Mouse (Mus musculus): Measurements from ENCODE around the gene Fbxl12. TPM values are rescaled to one million over a fixed set of nuclear protein-coding genes. Genes with fewer than 3 reads are reported as not detected.

Gene Fbxl12
- polyA plus RNA-seq, 1 experiment from 2014 or later = 14.7 TPM

GRCm38 (mm10) chr9:20611976-20612375 lies 32.6 kb downstream of the Fbxl12 start:
- H3K4me1 ChIP-seq (ENCODE audit: control insufficient read depth, insufficient read depth, low read length) = peaks cover 3% of the 10 kb centered on the region; the same call in 1 of the 2 replicates
- no peaks in the 10 kb centered on the region for H3K27me3 ChIP-seq (ENCODE audit: control insufficient read depth, insufficient read depth, low read depth, low read length)
- no peak overlapping the region for H3K4me3 ChIP-seq (ENCODE audit: low read depth, low read length)
- H3K9ac ChIP-seq (ENCODE audit: low read depth, low read length) = no peak overlapping the region
- H3K4me2 ChIP-seq (ENCODE audit: low read length) = no peak overlapping the region
- H3K9me3 ChIP-seq (replicated peaks; ENCODE audit: control insufficient read depth, low read length, poor library complexity, severe bottlenecking) = no peaks in the 10 kb centered on the region
- no peak overlapping the region for H3K27ac ChIP-seq (ENCODE audit: low read length)
- ATAC-seq = no peak
- WGBS = 83% methylated on average over 5 of the region's 5 CpGs
- H3K36me3 ChIP-seq (ENCODE audit: control insufficient read depth, insufficient read depth, low read length) = peaks cover 5% of the 10 kb centered on the region

- Histone ChIP-seq H3K9me3 (replicated peaks; ENCODE audit: control insufficient read depth, low read length, poor library complexity, severe bottlenecking) (no peaks in the 10 kb centered on the region), H3K4me3 (ENCODE audit: low read depth, low read length) (no peak overlapping the region), H3K27me3 (ENCODE audit: control insufficient read depth, insufficient read depth, low read depth, low read length) (no peaks in the 10 kb centered on the region), H3K36me3 (ENCODE audit: control insufficient read depth, insufficient read depth, low read length) (peaks cover 5% of the 10 kb centered on the region; the same call in 1 of the 2 replicates), H3K4me1 (ENCODE audit: control insufficient read depth, insufficient read depth, low read length) (peaks cover 10% of the 10 kb centered on the region), H3K9ac (ENCODE audit: low read depth, low read length) (no peak overlapping the region), H3K4me2 (ENCODE audit: low read length) (no peak overlapping the region), H3K27ac (ENCODE audit: low read length) (no peak overlapping the region)
- ATAC-seq = no peak
- WGBS = 87% methylated on average over 5 of the region's 5 CpGs
Measured at GRCm38 (mm10) chr9:20609831-20610464, 34.6 kb downstream of the Fbxl12 start.

DNA sequence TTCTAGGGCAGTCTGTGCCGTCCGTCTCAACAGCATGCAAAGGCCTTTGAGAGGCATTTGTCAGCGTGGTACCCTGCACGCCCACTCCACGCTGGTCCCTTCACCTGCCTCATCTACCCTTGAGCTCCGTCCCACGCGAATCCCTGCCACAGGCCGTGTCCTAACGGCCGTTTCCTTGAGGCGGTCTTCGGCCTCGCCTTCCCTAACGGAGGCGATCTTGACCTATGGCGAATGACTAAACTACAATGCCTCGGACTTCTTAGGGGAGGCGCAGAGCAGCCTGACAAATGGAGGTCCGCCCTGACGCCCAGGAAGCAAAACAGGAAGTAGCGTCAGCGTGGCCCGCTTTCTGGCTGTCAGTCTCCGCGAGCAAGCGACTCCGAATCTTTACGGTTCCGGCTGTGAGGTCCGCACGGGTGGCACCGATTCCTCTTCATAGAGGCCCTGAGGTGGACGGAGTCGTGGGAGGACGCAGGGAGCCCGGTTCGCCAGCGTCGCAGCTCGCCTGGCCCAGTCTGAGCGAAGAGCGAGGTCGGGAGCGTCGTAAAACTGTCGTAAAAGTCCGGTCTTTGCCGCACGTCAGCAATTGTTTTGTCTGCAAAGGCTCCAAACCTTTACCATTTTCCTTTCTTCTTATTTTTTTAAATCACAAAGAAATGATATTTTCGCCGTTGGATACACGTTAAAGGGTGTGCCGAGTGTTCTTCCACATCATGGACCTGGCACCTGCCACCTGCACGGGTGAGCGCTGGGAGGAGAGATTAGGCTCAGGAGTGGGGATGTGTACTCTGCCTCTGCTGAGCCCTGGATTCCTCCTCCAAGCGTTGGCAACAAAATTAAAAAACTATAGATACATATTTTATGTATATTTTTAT lies 37.2 kb downstream of the Fbxl12 start:
- Histone ChIP-seq H3K27ac (ENCODE audit: low read length) (peak overlapping the region; percentile 99), H3K4me1 (ENCODE audit: control insufficient read depth, insufficient read depth, low read length) (peaks cover 10% of the 10 kb centered on the region), H3K9ac (ENCODE audit: low read depth, low read length) (peak overlapping the region; percentile 93)

GRCm38 (mm10) chr9:20606269-20606668 lies 38.3 kb downstream of the Fbxl12 start:
- Histone ChIP-seq H3K36me3 (ENCODE audit: control insufficient read depth, insufficient read depth, low read length) (peaks cover 9% of the 10 kb centered on the region; the same call in 1 of the 2 replicates), H3K4me2 (ENCODE audit: low read length) (peak overlapping the region; percentile 64), H3K9me3 (replicated peaks; ENCODE audit: control insufficient read depth, low read length, poor library complexity, severe bottlenecking) (no peaks in the 10 kb centered on the region), H3K4me3 (ENCODE audit: low read depth, low read length) (no peak overlapping the region), H3K4me1 (ENCODE audit: control insufficient read depth, insufficient read depth, low read length) (peaks cover 10% of the 10 kb centered on the region), H3K9ac (ENCODE audit: low read depth, low read length) (no peak overlapping the region), H3K27me3 (ENCODE audit: control insufficient read depth, insufficient read depth, low read depth, low read length) (no peaks in the 10 kb centered on the region), H3K27ac (ENCODE audit: low read length) (peak overlapping the region; percentile 99)
- ATAC-seq = no peak
- 92% methylated on average over 1 of the region's 1 CpGs for WGBS

More for the DNA sequence above, 37.2 kb downstream of the Fbxl12 start:
- peak overlapping the region; percentile 64 for H3K4me2 ChIP-seq (ENCODE audit: low read length)
- peak; percentile 93 for ATAC-seq
- H3K36me3 ChIP-seq (ENCODE audit: control insufficient read depth, insufficient read depth, low read length) = peaks cover 9% of the 10 kb centered on the region; the same call in 1 of the 2 replicates
- no peaks in the 10 kb centered on the region for H3K9me3 ChIP-seq (replicated peaks; ENCODE audit: control insufficient read depth, low read length, poor library complexity, severe bottlenecking)
- H3K4me3 ChIP-seq (ENCODE audit: low read depth, low read length) = peak overlapping the region; percentile 75
- WGBS = under 1% methylated on average over 57 of the region's 57 CpGs
- H3K27me3 ChIP-seq (ENCODE audit: control insufficient read depth, insufficient read depth, low read depth, low read length) = no peaks in the 10 kb centered on the region

DNA sequence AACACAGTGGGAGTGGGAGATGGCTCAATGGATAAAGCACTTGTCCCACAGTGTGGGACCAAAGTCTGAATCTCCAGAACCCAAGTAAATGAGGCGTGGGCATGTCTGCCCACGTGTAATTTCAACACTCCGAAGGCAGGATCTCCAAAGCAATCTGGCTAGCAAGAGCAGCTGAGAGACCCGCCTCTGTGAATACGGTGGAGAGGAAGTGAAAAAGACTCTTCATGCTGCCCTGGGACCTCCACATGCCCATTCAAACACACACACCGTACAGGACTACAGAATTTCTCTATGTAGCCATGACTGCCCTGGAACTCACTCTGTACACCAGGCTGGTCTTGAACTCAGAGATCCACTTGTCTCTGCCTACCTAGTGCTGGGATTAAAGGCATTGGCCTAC lies 43.3 kb downstream of the Fbxl12 start:
- H3K27ac ChIP-seq (ENCODE audit: low read length) = no peak overlapping the region
- 86% methylated on average over 6 of the region's 6 CpGs for WGBS
- H3K4me3 ChIP-seq (ENCODE audit: low read depth, low read length) = no peak overlapping the region
- peaks cover 2% of the 10 kb centered on the region for H3K4me1 ChIP-seq (ENCODE audit: control insufficient read depth, insufficient read depth, low read length)
- H3K9me3 ChIP-seq (replicated peaks; ENCODE audit: control insufficient read depth, low read length, poor library complexity, severe bottlenecking) = no peaks in the 10 kb centered on the region
- no peaks in the 10 kb centered on the region for H3K27me3 ChIP-seq (ENCODE audit: control insufficient read depth, insufficient read depth, low read depth, low read length)
- ATAC-seq = no peak
- H3K36me3 ChIP-seq (ENCODE audit: control insufficient read depth, insufficient read depth, low read length) = peaks cover 14% of the 10 kb centered on the region; the same call in 1 of the 2 replicates
- H3K9ac ChIP-seq (ENCODE audit: low read depth, low read length) = no peak overlapping the region
- no peak overlapping the region for H3K4me2 ChIP-seq (ENCODE audit: low read length)

GRCm38 (mm10) chr9:20581175-20581634 lies 63.4 kb downstream of the Fbxl12 start, which contains the start of gene Zfp846:
TSS of gene Zfp846 (plus strand) at chr9:20581291.
- under 1% methylated on average over 30 of the region's 30 CpGs for WGBS
- peak; percentile 99 for ATAC-seq

GRCm38 (mm10) chr9:20576591-20576990 lies 68.0 kb downstream of the Fbxl12 start:
- no peaks in the 10 kb centered on the region for H3K36me3 ChIP-seq (ENCODE audit: control insufficient read depth, insufficient read depth, low read length)
- 75% methylated on average over 2 of the region's 2 CpGs for WGBS

More at GRCm38 (mm10) chr9:20581175-20581634, 63.4 kb downstream of the Fbxl12 start, which contains the start of gene Zfp846:
- H3K36me3 ChIP-seq (ENCODE audit: control insufficient read depth, insufficient read depth, low read length) = 0 out of 2 replicates have a peak, but pooled peaks cover 3% of the 10 kb centered on the region
- peak within 1 kb of the TSS; percentile 87 for H3K9ac ChIP-seq (ENCODE audit: low read depth, low read length)
- H3K27me3 ChIP-seq (ENCODE audit: control insufficient read depth, insufficient read depth, low read depth, low read length) = peaks cover 12% of the 10 kb centered on the region
- H3K27ac ChIP-seq (ENCODE audit: low read length) = peak within 1 kb of the TSS; percentile 91
- H3K9me3 ChIP-seq (replicated peaks; ENCODE audit: control insufficient read depth, low read length, poor library complexity, severe bottlenecking) = no peaks in the 10 kb centered on the region
- H3K4me2 ChIP-seq (ENCODE audit: low read length) = peak within 1 kb of the TSS; percentile 70
- peaks cover 7% of the 10 kb centered on the region for H3K4me1 ChIP-seq (ENCODE audit: control insufficient read depth, insufficient read depth, low read length)
- H3K4me3 ChIP-seq (ENCODE audit: low read depth, low read length) = peak within 1 kb of the TSS; percentile 79

GRCm38 (mm10) chr9:20571060-20571459 lies 73.5 kb downstream of the Fbxl12 start:
- H3K36me3 ChIP-seq (ENCODE audit: control insufficient read depth, insufficient read depth, low read length) = no peaks in the 10 kb centered on the region
- no peak overlapping the region for H3K4me2 ChIP-seq (ENCODE audit: low read length)
- H3K4me1 ChIP-seq (ENCODE audit: control insufficient read depth, insufficient read depth, low read length) = no peaks in the 10 kb centered on the region
- H3K4me3 ChIP-seq (ENCODE audit: low read depth, low read length) = no peak overlapping the region
- H3K27ac ChIP-seq (ENCODE audit: low read length) = no peak overlapping the region
- H3K27me3 ChIP-seq (ENCODE audit: control insufficient read depth, insufficient read depth, low read depth, low read length) = peaks cover 8% of the 10 kb centered on the region
- no peaks in the 10 kb centered on the region for H3K9me3 ChIP-seq (replicated peaks; ENCODE audit: control insufficient read depth, low read length, poor library complexity, severe bottlenecking)
- ATAC-seq = no peak
- no peak overlapping the region for H3K9ac ChIP-seq (ENCODE audit: low read depth, low read length)

More at GRCm38 (mm10) chr9:20576591-20576990, 68.0 kb downstream of the Fbxl12 start:
- Histone ChIP-seq H3K27me3 (ENCODE audit: control insufficient read depth, insufficient read depth, low read depth, low read length) (peaks cover 17% of the 10 kb centered on the region), H3K9me3 (replicated peaks; ENCODE audit: control insufficient read depth, low read length, poor library complexity, severe bottlenecking) (no peaks in the 10 kb centered on the region), H3K9ac (ENCODE audit: low read depth, low read length) (no peak overlapping the region), H3K4me1 (ENCODE audit: control insufficient read depth, insufficient read depth, low read length) (no peaks in the 10 kb centered on the region), H3K27ac (ENCODE audit: low read length) (no peak overlapping the region), H3K4me3 (ENCODE audit: low read depth, low read length) (no peak overlapping the region), H3K4me2 (ENCODE audit: low read length) (no peak overlapping the region)
- no peak for ATAC-seq

Measured in midbrain, embryonic 16.5 days (tissue).